Mouse (Mus musculus) hematopoietic stem cell, adult 5-6 weeks (primary cell): ENCODE data around the gene Zfp119a. TPM values are rescaled to one million over a fixed set of nuclear protein-coding genes. Genes with fewer than 3 reads are reported as not detected.
"Not testable (repeated sequence)": the region's sequence is repeated elsewhere in the genome, so short reads cannot be mapped to it uniquely, and the experiment has no call there.

ENCODE experiments used
- ATAC-seq, 2 experiments: fragments of 125-278 bp in 1 of 2; replicated peaks in 1 of 2; 2 replicates each; pipeline ENCODE4 v1.8.0; 2016 to 2017; ENCODE audit warnings: inconsistent platforms in 2 of 2, mild to moderate bottlenecking in 2 of 2, moderate number of reproducible peaks in 2 of 2, low read depth in 1 of 2, moderate TSS enrichment in 1 of 2; ENCODE audit not compliant: low FRiP score in 2 of 2, poor library complexity in 2 of 2, severe bottlenecking in 2 of 2, insufficient read depth in 1 of 2, low TSS enrichment in 1 of 2
- total RNA-seq: library from RNA; stranded (forward); fragments of 172-1452, 232-1000 nt; gene quantifications from 2 replicates; pipeline ENCODE4 v1.2.3, GENCODE M21; 2017

Gene Zfp119a
- total RNA-seq = 10.6 and 17.1 TPM in 2 replicates

DNA sequence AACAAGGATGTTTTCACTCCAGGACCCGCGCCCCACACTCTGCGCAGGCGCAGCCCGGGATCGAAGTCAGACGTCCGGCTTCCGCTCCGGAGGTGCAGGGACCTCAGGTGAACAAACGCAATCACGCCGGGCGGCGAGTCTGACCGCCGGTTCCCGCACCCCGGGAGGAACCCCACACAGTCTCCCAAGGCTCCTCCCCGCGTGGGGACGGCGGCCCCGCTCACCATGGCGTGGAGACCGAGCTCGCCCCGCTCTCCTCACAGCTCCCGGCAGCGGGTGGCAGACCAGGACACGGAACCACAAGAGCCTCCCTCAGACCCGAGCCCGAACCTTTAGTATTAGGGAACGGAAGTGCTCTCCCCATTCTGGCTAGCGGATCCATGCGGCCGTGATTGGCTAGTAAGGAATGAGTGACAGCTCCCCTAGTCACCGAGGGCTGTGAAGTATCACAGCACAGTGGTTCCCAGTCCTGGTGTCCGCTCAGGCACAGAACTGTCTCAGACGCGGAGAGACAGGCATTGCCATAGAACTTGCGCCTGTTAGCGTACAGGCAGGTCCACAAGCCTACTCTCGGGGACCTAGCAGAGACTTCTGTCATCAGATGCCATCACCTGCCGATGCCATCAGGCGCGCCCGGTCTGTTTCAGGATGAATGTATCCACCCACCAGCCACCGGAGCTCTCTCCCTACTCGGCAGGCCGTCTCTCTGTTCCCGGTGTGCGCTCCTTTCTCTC, at the start of gene Zfp119a:
Zfp119a (minus strand) TSS at position 295 of the 734 bp plus-strand sequence.
- ATAC-seq = peak; percentile 98 to 99

DNA sequence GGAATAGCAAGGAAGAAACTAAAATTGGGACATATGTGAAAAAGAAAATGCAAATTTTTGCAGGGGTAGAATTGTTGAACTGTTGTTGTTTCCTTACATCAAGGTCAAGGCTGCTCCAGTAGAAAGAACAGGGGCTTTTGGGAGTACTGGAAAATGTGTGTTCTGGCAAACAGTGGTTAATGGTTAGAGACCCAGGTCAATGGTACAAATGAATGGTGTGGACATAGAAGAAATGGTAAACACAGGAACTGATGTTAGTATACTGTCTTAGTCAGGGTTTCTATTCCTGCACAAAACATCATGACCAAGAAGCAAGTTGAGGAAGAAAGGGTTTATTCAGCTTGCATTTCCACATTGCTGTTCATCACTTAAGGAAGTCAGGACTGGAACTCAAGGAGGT, 27.9 kb upstream of the Zfp119a start:
- ATAC-seq = no peak

GRCm38 (mm10) chr17:55904131-55904530, 25.4 kb upstream of the Zfp119a start:
- ATAC-seq = no peak

DNA sequence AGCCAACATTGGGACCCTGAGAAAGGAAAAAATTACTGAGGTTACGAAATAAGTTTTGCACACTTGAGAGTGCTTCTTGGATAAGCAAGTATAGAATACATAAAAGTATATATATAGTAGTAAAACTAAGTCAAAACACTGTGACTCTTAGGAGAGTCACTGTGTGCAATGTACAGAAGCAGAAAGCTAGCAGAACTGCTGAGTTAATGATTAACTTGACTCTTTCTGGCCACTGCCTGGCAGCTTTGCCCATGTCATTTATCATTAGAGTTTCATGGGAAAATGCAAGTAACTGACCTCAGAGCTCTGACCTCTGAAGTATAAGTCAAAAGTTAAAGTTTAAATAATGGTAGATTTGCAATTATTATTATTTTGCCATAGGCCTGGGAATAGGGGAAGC, 25.0 kb upstream of the Zfp119a start:
- no peak for ATAC-seq

DNA sequence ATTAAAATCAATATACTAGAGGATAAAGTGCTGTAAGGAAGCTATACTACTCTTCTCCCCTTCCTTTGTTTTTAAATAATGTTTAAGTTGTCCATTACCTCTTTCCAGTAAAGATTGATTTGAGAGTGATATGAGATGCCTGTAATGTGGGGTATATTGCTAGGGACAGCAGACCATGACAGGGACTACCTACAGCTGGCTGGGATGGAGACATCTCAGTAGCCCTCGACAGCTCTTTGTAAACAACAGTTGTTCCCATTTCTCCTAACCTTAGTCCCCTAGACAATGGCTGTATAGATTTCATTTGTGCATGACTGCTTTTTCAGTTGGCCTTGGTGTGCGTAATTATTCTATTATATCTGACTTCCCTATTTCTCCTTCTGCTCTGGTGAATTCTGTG, 24.4 kb upstream of the Zfp119a start:
- ATAC-seq = no peak

DNA sequence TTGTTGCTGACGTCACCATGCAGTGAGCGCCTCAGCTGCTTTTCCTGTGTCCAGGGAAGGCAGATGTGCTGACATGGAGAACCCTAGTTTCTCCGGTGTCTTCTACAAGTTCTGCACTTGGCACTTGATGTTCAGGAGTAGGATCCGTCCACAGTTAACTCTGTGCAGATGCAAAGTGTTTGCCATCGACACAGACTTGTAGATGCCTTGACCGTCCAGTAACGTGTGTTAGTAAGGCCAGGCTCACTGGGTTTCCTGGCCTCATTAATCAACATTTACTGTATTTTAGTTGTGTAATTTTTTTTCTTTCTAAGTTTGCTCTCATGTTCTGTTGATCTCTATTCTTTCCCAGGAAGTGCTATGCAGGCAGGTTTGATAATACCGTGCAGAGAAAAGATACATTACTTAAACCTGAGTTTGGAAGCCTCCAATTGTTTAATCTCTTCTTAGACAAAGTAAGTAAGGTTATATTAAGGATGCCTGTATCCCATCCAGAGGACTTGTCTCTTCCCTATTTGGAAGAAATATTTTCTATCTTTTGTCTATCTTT, 13.8 kb upstream of the Zfp119a start:
- not testable (repeated sequence) for ATAC-seq

DNA sequence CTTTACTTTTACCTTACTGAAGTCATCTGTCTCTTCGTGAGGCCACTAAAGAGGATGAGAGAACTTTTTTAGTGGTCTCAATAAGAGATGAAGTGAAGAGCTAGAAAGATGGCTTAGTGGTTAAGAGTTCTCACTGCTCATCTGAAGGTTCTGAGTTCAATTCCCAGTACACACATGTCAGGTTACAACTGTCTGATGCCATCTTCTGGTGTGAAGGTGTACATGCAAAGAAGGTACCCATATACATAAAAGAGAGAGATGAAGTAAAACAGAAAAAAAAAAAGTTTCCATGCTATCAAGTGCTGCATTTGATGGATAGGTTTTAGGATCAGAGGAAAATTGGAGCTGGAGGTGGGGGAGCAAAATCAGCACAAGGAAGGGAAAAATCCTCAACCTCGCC, 6.2 kb upstream of the Zfp119a start:
- ATAC-seq = no peak

DNA sequence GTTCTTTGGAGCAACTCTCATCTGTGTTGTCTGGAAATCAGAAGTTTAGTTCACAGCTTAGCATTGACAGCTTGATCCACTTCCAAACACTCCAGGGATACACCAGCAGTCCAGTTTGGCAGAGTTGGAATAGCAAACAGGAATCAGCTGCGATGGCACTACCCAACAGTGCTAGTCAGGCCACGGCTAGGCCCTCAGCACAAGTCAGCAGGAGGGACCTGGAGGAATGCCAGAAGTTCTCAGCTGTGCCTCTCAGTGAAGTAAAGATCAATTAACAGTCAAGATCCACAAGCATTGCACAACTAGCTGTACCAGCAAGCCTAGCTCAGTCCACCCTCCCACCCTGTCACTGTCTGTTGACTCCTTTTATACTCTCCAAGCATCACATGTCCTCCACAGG, 4.9 kb upstream of the Zfp119a start:
- no peak for ATAC-seq

DNA sequence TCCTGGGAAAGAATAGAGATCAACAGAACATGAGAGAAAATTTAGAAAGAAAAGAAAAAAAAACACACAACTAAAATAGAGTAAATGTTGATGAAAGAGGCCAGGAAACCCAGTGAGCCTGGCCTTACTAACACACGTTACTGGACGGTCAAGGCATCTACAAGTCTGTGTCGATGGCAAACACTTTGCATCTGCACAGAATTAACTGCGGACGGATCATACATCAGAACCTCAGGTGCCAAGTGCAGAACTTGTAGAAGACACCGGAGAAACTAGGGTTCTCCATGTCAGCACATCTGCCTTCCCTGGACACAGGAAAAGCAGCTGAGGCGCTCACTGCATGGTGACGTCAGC, 471 bp downstream of the Zfp119a start:
- ATAC-seq = peak in 1 of 2 experiments; percentile 28; a peak in 1 of 4 replicates

DNA sequence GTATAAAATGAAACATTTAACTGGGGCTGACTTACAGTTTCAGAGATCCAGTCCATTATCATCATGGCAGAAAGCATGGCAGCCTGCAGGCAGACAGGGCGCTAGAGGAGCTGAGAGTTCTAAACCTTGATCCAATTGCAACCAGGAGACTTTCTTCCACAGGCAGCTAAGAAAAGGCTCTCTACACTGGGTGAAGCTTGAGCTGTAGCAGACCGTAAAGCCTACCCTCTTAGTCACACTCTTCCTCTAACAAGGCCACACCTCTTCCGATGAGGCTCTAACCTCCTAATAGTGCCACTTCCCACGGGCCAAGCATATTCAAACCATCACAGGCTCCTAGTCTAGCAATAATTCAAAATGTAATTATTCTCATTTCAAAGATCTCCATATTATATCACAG, 1.5 kb downstream of the Zfp119a start:
- ATAC-seq = no peak

GRCm38 (mm10) chr17:55843067-55843466, 35.7 kb downstream of the Zfp119a start:
- ATAC-seq = no peak

GRCm38 (mm10) chr17:55821566-55821965, 57.2 kb downstream of the Zfp119a start:
- ATAC-seq = no peak

GRCm38 (mm10) chr17:55816853-55817252, 61.9 kb downstream of the Zfp119a start:
- ATAC-seq = no peak

Other genes with a start within 250 kb of the Zfp119a start
- gene Pot1b, start 166.3 kb downstream of the Zfp119a start, total RNA-seq = 58.2 and 69.2 TPM in 2 replicates
- gene Adgre4, start 128.9 kb downstream of the Zfp119a start, total RNA-seq = 1.5 and 3.2 TPM in 2 replicates
- gene Zfp959, start 13.2 kb upstream of the Zfp119a start, total RNA-seq = 12.4 and 27.8 TPM in 2 replicates
- 7.8 and 8.4 TPM in 2 replicates for gene Zfp119b, start 70.6 kb upstream of the Zfp119a start, total RNA-seq
- gene Ebi3, start 73.7 kb upstream of the Zfp119a start, total RNA-seq = 12.8 and 22.6 TPM in 2 replicates
- 24.3 and 29.5 TPM in 2 replicates for gene Yju2, start 80.2 kb upstream of the Zfp119a start, total RNA-seq
- gene Shd, start 91.5 kb upstream of the Zfp119a start, total RNA-seq = 0.79 TPM in 1 of 2 replicates, not detected in the other
- not detected in 2 replicates for gene Fsd1, start 107.6 kb upstream of the Zfp119a start, total RNA-seq
- gene Stap2, start 126.7 kb upstream of the Zfp119a start, total RNA-seq = 1.1 and 1.9 TPM in 2 replicates
- 73.7 and 97.0 TPM in 2 replicates for gene Mpnd, start 126.8 kb upstream of the Zfp119a start, total RNA-seq
- 29.6 and 37.1 TPM in 2 replicates for gene Sh3gl1, start 157.7 kb upstream of the Zfp119a start, total RNA-seq
- 24.5 and 29.7 TPM in 2 replicates for gene Chaf1a, start 161.5 kb upstream of the Zfp119a start, total RNA-seq
- gene Ubxn6, start 196.1 kb upstream of the Zfp119a start, total RNA-seq = 22.1 and 51.5 TPM in 2 replicates
- gene Hdgfl2, start 200.7 kb upstream of the Zfp119a start, total RNA-seq = 73.0 and 136 TPM in 2 replicates
- not detected in 2 replicates for gene Plin4, start 230.9 kb upstream of the Zfp119a start, total RNA-seq
- gene Plin5, start 238.7 kb upstream of the Zfp119a start, total RNA-seq = not detected in 2 replicates
- 1.9 and 5.6 TPM in 2 replicates for gene Lrg1, start 243.1 kb upstream of the Zfp119a start, total RNA-seq